Mouse (Mus musculus): Measurements from ENCODE around the gene Mllt6. TPM values are rescaled to one million over a fixed set of nuclear protein-coding genes. Genes with fewer than 3 reads are reported as not detected.
"Not testable (repeated sequence)": the region's sequence is repeated elsewhere in the genome, so short reads cannot be mapped to it uniquely, and the experiment has no call there.

Mllt6 gene
- 10 to 100 TPM; 53.1 to 99.4 (median 71.8) TPM for total RNA-seq (2022)

DNA sequence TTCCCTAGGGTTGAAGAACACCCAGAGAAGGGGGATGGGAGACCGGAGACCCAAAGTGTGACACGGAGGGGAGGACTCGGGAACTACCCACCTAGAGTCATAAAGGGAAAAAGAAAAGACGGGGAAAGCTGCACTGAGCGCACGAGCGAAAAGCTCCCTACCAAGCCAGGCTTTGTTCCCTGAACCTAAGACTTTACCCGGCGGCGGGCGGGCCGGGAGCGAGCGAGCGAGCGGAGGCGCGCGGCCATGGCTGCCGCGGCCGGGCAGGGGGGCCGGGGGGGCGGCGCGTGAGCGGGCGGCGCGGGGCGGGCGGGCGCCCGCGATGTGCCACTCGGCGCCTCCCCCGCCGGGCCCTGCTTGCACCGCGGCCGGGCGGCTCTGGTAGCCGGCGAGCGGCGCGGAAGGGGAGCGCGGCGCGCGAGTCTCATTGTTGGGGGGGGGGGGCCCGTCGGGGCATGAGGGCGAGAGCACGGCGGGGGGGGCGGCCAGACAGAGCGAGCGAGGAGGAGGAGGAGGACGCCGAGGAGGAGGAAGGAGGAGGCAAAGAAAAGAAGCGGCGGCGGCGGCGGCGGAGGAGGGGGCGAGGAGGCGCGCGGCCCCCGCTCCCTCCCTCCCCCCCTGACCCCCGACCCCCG, at the start of gene Mllt6:
Mllt6 (plus strand) TSS at position 522 of the 635 bp plus-strand sequence.
- no peak for DNase-seq

GRCm38 (mm10) chr11:97615276-97615675, 47.9 kb upstream of the Mllt6 start:
- DNase-seq: no peak

- DNase-seq: no peak
These were observed 44.8 kb upstream of the Mllt6 start for GRCm38 (mm10) chr11:97618368-97618767.

GRCm38 (mm10) chr11:97619391-97619795, 43.8 kb upstream of the Mllt6 start:
- peak; percentile 66 for DNase-seq

DNA sequence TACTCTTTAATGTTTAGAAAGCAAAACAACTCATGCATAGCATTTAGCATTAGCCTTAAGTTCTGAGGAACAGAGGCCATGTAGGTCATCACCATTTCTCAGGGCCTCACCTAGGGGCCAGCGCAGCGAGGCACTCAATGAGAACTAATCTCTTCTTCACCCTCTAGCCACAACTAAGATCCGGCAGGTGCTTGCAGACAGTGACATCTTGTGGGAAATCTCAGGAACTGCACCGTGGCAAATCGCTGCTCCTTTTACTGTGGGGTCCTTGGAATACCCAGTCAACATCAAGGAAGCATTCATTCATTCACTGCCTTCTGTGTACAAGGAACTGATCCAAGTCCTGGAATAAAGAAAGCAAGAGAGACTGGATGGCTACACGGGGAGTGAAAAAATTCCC, 40.8 kb upstream of the Mllt6 start:
- DNase-seq: peak; percentile 55

GRCm38 (mm10) chr11:97623166-97623565, 40.0 kb upstream of the Mllt6 start:
- no peak for DNase-seq

DNA sequence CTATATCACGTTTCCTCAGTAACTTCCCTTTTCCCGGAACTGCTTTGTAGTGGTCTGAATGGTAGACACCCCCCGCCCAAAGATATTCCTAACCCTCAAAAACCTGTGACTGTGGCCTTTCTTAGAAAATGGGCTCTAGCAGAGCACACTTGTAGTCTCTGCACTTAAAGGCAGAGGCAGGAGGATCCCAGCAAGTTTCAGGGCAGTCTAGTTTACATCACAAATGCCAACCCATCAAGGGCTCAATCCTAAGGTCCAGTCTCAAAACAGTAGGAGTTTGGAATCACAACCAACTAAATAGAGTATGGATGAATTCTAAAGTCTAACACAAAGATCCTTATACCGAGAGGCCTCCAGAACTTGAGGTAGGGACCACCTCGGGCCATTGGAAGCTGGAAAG, 37.7 kb upstream of the Mllt6 start:
- DNase-seq: no peak

DNA sequence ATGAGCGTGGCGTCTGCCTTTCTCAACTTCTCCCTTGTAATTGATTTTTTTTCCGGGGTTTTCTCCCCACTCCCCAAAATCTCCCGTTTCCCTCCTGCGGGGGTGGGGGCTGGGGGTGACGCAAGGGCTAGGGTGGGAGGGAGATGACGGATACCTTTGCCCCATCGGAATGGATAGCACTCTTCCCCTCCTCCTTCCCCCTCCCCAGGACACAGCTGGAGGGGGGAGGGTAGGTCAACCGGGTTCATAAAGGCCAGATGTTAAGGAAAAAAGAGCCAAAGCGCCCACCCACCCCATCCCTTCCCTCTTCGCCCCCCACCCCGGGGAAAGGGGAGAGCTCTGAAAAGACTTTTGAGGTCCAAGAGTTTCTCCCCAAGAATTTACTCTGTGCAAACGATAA, 36.8 kb upstream of the Mllt6 start:
- no peak for DNase-seq

DNA sequence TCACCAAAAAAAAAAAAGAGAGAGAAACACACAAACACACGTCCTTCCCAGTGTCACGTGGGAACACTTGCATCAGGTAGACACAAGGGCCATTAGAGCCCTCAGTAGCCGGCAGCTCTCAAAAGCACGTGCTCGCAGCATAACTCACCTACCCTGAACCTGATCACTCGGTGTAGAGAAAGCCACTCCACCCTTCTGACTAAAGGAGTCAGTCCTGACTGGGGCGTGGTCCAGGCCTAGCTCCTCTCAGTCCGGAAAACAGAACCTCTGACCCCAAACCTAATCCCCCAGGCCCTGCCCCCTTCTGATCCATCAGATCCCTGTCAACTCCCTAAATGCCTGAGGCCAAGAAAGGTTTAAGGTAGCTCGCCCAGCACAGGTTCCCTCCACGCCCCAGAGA, 36.4 kb upstream of the Mllt6 start:
- no peak for DNase-seq

GRCm38 (mm10) chr11:97627556-97628302, 35.5 kb upstream of the Mllt6 start:
- no peak for DNase-seq

- DNase-seq: no peak
These were observed 35.0 kb upstream of the Mllt6 start for GRCm38 (mm10) chr11:97628303-97628567.

DNA sequence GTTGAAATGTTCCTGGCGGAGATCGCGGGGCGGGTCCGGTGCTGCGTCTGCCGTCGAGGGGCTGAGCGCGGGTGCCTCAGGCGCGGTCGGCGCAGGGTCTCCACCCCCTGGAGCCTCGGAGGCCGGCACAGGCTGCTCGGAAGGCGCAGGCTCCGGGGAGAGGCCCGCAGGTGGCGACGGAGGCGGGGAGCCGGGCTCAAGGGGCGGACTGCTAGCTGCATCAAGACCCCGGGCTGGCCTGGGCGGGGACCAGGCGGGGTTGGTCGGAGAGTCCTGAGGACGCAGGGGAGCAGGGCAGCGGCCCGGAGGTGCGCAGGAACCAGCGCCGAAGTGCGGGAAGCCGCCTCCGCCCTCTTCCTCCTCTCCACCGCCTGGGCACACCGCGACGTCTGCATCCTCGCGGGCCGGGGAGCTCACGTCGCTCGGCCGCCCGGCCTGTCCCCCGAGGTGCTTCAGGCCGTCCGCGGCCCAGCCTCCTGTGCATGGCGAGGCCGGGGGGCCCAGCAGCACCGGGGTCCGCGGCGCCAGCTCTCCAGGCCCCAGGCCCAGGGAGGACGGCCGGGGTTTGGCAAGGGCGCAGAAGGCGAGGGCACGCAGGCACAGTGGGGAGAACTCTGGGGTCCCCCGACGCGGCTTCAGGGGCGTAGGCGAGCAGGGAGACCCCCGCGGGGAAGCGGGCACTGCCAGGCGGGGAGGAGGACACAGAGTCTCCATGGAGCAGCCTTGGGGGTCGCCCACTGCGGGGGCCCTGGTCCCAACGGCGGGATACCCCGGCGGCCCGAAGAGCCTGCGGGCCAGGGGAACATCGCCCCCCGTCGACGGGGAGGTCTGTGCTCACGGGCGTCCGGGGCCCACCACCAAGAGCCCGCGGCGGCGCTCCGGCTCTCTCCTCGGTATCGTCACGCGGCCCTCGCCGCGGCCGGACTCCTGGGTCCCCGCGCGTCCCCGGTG, 34.4 kb upstream of the Mllt6 start:
- DNase-seq: no peak

GRCm38 (mm10) chr11:97629576-97629975, 33.6 kb upstream of the Mllt6 start, which contains the start of gene Epop:
Gene Epop (minus strand): TSS chr11:97629702.
- peak; percentile 88 for DNase-seq

DNA sequence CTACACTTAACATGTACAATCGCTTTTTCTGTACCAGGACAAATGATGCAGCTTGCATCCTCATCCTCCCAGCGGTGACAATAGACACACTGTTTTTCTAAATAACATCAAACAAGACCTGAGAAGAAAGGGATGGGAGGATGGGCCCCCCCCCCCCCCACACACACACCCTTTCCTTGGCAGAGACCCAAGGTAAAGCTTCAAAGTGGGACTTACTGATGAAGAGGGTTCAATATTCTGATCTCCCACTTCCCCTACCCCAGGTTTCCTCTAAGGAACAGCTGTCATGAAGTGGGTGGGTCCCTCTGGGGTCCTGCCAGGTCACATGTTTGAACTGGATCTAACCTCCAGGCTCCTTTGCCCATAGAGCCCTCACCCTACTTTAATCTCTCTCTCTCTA, 32.2 kb upstream of the Mllt6 start:
- DNase-seq: no peak

GRCm38 (mm10) chr11:97631500-97631899, 31.7 kb upstream of the Mllt6 start:
- no peak for DNase-seq

- DNase-seq: peak; percentile 61
These were observed 31.3 kb upstream of the Mllt6 start for GRCm38 (mm10) chr11:97631938-97632337.

DNA sequence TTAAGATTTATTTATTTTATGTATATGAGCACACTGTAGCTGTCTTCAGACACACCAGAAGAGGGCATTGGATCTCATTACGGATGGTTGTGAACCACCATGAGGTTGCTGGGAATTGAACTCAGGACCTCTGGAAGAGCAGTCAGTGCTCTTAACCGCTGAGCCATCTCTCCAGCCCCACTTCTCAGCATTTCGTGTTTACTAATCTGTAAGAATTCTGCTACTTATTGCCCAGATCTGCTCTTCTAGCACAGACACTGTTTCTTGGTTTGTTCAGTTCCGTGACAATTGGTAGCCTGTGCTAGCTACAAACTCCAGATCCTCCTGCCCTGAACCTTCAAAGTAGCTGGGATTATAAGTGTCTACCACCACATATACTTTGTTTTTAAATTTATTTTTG, 30.8 kb upstream of the Mllt6 start:
- DNase-seq: not testable (repeated sequence)

DNA sequence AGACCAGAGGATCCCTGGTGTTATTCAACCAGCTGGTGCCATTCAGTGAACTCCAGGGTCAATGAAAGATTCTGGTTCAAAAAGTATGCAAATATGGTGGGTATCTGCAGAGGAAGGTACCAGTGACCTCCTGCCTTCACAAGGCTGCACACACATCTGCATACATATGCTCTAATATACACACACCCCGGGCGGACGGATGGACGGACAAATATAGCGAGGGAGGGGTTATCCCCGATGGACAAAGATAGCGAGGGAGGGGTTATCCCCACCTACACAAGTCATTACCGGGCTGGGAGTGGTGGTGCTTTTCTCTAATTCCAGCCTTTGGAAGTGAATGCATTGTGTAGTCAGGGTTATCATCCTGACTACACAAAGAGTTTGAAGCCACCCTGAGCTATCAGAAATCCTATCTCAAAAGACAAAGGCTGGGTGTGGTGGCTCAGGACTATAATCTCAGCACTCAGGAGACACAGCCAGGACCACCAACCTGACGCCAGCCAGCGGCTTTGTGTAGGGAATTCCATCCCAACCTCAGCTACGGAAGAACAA, 27.7 kb upstream of the Mllt6 start:
- no peak for DNase-seq

- DNase-seq: no peak
These were observed 21.5 kb upstream of the Mllt6 start for GRCm38 (mm10) chr11:97641668-97642067.

- no peak for DNase-seq
These were observed 20.5 kb upstream of the Mllt6 start for GRCm38 (mm10) chr11:97642746-97643145.

GRCm38 (mm10) chr11:97643380-97644055, 19.7 kb upstream of the Mllt6 start:
- no peak for DNase-seq

GRCm38 (mm10) chr11:97644834-97645233, 18.4 kb upstream of the Mllt6 start:
- DNase-seq: no peak
